Mouse (Mus musculus) granulocyte monocyte progenitor cell, adult 5-6 weeks (primary cell): ENCODE measurements around the gene Lmx1a. TPM values are rescaled to one million over a fixed set of nuclear protein-coding genes. Genes with fewer than 3 reads are reported as not detected.

Experiments
- ATAC-seq: replicated peaks from 2 replicates; pipeline ENCODE4 v1.8.0; 2016; ENCODE audit warnings: mild to moderate bottlenecking, moderate TSS enrichment, inconsistent platforms; ENCODE audit not compliant: poor library complexity, severe bottlenecking
- total RNA-seq, 2 experiments: library from RNA; stranded (forward) in 1 of 2; stranded (reverse) in 1 of 2; fragments of 200-712, 200-1000 nt in 1 of 2; fragments of >200 nt in 1 of 2; fragmentation: Nextera tagmentation in 1 of 2; gene quantifications; 2 replicates each; pipeline ENCODE4 v1.2.3; 2014 to 2017

Lmx1a gene
- total RNA-seq, 2 experiments from 2014 or later = not detected

DNA sequence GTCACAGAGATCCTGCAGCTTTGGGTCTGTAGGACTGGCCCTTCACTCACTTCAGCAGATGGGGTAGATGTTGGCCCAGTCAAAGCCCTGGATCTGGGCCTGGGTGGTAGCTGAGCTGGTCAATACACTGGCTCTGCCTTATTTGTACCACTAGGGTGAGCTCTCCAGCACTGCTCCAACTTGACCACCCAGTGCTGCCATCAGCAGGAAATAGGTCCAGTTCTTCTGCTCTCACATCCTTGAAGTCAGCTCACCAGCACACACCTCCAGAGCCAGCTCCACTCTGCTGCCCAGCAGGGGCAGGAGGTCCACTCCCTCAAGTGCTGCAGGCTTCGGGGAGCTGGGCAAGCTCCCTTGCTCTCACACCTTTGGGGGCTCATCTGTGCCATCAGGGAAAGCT is 183.0 kb downstream of the Lmx1a start:
- ATAC-seq = no peak

DNA sequence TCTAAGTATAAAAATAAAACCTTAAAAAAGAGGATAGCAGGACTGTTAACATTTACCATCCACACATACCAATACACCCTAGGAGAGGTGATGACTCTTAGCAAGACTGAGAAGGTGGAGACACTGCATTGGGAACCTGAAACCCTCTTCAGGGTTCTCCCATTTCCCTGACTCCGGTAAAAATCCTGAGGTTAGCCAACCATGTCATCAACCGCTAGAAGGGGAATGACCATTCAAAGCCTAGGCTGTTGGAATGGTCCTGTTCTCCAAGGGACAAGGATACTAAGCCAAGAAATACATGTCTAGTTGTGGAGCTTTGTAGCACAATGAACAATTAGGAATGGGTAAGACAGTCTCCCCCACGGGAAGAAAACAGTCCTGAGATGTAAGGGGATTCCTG is 185.1 kb downstream of the Lmx1a start:
- no peak for ATAC-seq

DNA sequence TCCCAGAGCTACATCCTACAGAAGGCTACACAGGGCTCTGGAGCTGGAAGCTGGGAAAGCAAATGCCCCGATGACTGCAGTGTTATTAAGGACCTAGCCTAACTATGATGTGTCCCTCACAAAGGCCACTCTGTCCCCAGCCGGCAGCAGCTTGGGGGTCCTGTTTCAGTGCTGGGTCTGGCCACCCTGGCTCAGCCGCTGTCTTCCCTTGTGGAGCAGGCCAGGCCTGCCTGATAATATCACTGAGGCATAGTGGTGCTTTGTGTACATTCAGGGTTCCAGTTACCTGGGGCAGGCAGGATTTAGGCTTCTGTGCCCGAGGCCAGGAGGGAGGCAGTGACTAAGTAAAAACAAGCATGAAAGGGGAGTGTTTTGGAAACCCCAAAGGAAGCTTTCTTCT is 188.9 kb downstream of the Lmx1a start:
- ATAC-seq = no peak

DNA sequence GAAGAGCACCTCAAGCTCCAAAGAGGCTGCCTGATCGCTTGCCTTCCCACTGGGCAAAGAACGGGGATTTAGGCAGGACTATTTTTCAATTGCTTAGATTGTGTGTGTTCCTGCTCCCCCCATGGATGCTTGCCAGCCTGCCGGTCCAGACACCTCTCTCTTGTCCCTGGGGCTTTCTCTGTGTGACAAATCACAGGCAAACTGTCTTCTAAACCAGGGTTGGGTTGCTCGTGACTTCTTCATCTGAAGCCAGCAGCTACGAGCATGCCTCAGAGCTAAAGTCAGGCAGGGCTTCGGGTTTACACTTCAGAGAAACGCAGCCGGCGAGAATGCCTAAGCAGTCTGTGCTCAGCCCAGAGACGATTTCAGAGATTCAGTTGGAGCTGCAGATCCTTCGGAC is 189.3 kb downstream of the Lmx1a start:
- no peak for ATAC-seq

DNA sequence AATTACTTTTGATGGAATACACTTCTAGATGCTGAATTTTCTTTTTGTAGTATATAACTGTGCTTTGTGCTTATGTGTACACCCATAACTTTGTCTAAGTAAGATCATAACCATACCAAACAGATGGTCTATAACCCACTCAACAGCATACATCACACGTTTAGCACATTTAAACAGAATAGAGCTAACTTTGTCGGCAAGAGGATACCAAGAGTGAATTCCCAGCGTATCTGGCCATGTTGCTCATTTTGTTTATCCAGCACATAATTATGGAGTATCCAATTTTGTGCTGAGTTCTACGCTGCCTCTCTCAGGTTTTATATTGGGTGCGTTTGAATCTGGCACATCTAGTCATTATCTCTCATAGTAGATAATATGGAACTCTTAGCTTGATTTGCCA is 196.7 kb downstream of the Lmx1a start:
- no peak for ATAC-seq

DNA sequence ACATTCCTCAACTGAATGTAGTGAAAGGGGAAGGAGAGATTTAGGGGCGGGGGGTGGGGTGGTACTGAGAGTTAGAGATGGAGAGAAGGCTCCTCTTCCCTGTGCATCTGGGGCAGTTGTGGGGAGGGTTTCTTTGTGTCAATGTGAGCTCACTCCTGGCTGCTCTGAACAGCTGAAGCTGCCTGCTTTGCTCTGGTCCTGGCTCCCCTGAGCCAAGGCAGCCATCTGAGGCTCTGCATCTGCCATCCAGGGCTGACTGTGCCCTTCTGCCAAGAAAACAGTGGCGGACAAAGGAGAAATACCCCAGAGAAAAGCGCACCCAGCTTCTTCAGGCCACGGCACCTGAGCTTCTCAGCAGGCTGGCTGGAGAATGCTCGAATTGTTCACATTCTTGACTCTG is 199.1 kb downstream of the Lmx1a start:
- ATAC-seq = no peak

DNA sequence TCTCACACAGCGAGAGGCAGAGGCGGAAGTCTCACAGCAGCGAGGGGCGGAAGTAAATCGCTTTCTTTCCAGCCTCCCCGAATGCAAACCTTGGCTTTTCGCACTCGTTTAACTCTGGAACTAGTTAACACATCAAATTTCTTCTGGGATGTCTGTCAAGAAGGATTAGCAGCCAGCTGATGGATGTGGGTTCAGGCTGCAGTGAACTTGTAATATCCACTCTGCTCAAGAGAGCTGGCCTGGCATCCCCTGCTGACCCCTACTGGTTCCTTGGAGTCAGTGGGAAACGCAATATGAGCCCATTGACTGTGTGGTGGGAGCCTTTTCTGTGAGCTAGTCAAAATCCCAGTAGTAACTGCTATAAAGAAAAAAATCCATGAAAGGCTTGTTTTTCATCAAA is 199.8 kb downstream of the Lmx1a start:
- no peak for ATAC-seq

DNA sequence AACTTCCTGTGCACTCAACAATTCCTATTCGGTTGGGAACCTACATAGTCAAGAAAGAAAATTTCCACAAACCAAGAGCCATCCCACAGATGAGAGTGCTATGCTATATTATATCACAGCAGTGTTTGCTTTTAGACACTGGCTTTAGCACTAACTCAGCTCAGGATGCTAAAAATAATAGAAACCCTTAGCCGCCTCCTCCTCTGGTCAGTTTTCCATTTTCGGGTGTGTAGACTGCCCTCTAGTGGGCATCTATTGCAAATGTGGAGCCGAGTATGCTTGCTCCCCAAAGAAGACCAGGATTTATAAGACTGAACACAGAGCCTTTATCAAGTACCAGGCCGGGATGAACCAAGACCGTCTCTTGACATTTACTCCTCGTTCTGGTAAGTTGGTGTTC is 207.2 kb downstream of the Lmx1a start:
- peak; percentile 72 for ATAC-seq

Other genes with a start within 250 kb of the Lmx1a start
- gene Lrrc52, start 222.5 kb upstream of the Lmx1a start, total RNA-seq (2014; fragmentation: Nextera tagmentation) = not detected in 2 replicates
- gene Lrrc52, start 222.5 kb upstream of the Lmx1a start, total RNA-seq (2017) = not detected in 2 replicates
- not detected in 2 replicates for gene Rxrg, start 90.9 kb upstream of the Lmx1a start, total RNA-seq (2014; fragmentation: Nextera tagmentation)
- not detected in 2 replicates for gene Rxrg, start 90.9 kb upstream of the Lmx1a start, total RNA-seq (2017)